Mouse (Mus musculus) MEL (cell line): ENCODE measurements around the gene Myo3b.

Experiments
- BHLHE40 ChIP-seq: IDR thresholded peaks from 2 replicates; pipeline ENCODE4 v1.6.1; 2012; ENCODE audit warnings: low read depth, mild to moderate bottlenecking, inconsistent platforms, low read length, improper control_type of control experiment, borderline replicate concordance
- CHD1 ChIP-seq: IDR thresholded peaks from 2 replicates; pipeline ENCODE4 v1.6.1; 2012; ENCODE audit warnings: low read depth, mild to moderate bottlenecking, inconsistent platforms, low read length, improper control_type of control experiment
- EP300 ChIP-seq, 2 experiments: IDR thresholded peaks; 2 replicates each; pipeline ENCODE4 v1.6.1; 2011; ENCODE audit warnings: improper control_type of control experiment in 2 of 2, low read length in 2 of 2, low read depth in 1 of 2, mild to moderate bottlenecking in 1 of 2
- GABPA ChIP-seq: IDR thresholded peaks from 2 replicates; pipeline ENCODE4 v1.6.1; 2012; ENCODE audit warnings: low read depth, mild to moderate bottlenecking, inconsistent platforms, low read length, improper control_type of control experiment, moderate library complexity
- HCFC1 ChIP-seq: IDR thresholded peaks from 2 replicates; pipeline ENCODE4 v1.6.1; 2012; ENCODE audit warnings: low read depth, mild to moderate bottlenecking, inconsistent platforms, low read length, improper control_type of control experiment, moderate library complexity
- MAX ChIP-seq: IDR thresholded peaks from 2 replicates; pipeline ENCODE4 v1.6.1; 2011; ENCODE audit warnings: low read length, improper control_type of control experiment
- NRF1 ChIP-seq: IDR thresholded peaks from 2 replicates; pipeline ENCODE4 v1.6.1; 2014; ENCODE audit warnings: low read depth, mild to moderate bottlenecking, inconsistent platforms, low read length, improper control_type of control experiment, moderate library complexity; ENCODE audit not compliant: poor library complexity, insufficient read depth, severe bottlenecking
- POLR2A ChIP-seq, 2 experiments: IDR thresholded peaks; 2 replicates each; pipeline ENCODE4 v1.6.1; 2011 to 2012; ENCODE audit warnings: low read length in 2 of 2, mild to moderate bottlenecking in 2 of 2, control low read depth in 1 of 2, improper control_type of control experiment in 1 of 2, low read depth in 1 of 2, moderate library complexity in 1 of 2; ENCODE audit not compliant: control insufficient read depth in 1 of 2, insufficient read depth in 1 of 2, poor library complexity in 1 of 2
- POLR2AphosphoS5 ChIP-seq: IDR thresholded peaks from 2 replicates; pipeline ENCODE4 v1.6.1; 2012; ENCODE audit warnings: low read depth, borderline replicate concordance, mild to moderate bottlenecking, inconsistent platforms, low read length, moderate library complexity, mixed read lengths
- USF1 ChIP-seq: IDR thresholded peaks from 2 replicates; pipeline ENCODE4 v1.6.1; 2014; ENCODE audit warnings: low read depth, mild to moderate bottlenecking, inconsistent platforms, low read length, improper control_type of control experiment, moderate library complexity
- ZMIZ1 ChIP-seq: IDR thresholded peaks from 2 replicates; pipeline ENCODE4 v1.6.1; 2012; ENCODE audit warnings: low read depth, mild to moderate bottlenecking, inconsistent platforms, low read length, improper control_type of control experiment, moderate library complexity

DNA sequence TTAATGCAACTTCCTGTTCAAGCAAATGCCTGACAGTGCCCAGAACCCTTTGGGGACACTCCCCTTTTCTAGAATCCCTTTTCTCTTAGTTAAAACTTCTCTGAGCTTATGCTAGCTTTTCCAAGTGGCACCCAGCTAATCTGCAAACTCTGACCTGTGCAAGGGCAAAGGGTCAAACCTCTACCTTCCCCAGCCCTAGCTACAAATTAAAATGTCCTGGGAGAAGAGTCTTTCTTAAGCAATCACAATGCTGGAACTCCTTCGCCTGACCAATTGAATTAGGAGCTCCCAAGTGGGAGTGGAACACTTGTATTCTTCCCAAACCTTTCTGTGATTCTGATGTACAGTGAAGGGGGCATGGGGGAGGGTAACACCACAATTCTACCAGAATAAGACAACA lies 376.6 kb downstream of the Myo3b start:
- no peak for TF ChIP-seq EP300 (IDR thresholded peaks at IDR 0.05; ENCODE audit: low read depth in 1 of 2, low read length in 2 of 2)
- no peak for TF ChIP-seq BHLHE40
- TF ChIP-seq NRF1, result no peak
- no peak for TF ChIP-seq HCFC1
- no peak for TF ChIP-seq MAX
- TF ChIP-seq CHD1, result no peak
- no peak for TF ChIP-seq POLR2A (IDR thresholded peaks at IDR 0.05; ENCODE audit: control insufficient read depth in 1 of 2, insufficient read depth in 1 of 2, low read depth in 1 of 2, low read length in 2 of 2, poor library complexity in 1 of 2)
- TF ChIP-seq USF1, result no peak
- TF ChIP-seq ZMIZ1, result no peak
- no peak for TF ChIP-seq GABPA
- no peak for TF ChIP-seq POLR2AphosphoS5
